Mouse (Mus musculus): ENCODE measurements around the gene Acads.

DNA sequence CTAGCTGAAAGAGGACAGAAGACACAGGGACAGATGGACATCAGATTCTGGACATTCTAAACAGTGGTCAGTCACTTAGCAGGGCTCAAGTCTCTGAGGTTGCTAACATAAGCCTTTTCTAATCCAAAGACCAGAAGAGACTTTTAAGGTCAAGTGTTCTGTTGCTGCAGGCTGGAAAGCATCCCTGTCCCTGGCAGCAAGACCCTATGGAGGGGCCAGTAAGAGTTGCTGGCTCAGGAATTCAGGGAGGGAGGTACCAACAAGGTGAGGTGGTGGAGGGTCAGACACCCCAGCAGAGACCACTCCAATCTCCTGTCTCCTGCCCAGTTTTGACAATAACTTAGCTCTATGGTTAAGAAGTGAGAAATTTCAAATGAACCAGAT, 27.6 kb upstream of the Acads start:
- no peak for TF ChIP-seq POLR2A (IDR thresholded peaks at IDR 0.05; ENCODE audit: insufficient read depth, low read length)
- TF ChIP-seq CTCF (IDR thresholded peaks at IDR 0.05; ENCODE audit: low read depth, low read length): no peak

Data from ES-Bruce4 (cell line).